Mouse (Mus musculus) heart, postnatal 0 days (tissue): Measurements from ENCODE around the gene Ppp1r37.

Experiments
- CTCF ChIP-seq: IDR thresholded peaks from 2 replicates; pipeline ENCODE4 v1.5.1; 2016; ENCODE audit warnings: antibody characterized with exemption, control low read depth, low read depth
- EP300 ChIP-seq: IDR thresholded peaks from 2 replicates; pipeline ENCODE4 v1.6.1; 2016; ENCODE audit warnings: antibody characterized with exemption, low read depth

GRCm38 (mm10) chr7:19534676-19535075 is 28.2 kb downstream of the Ppp1r37 start:
- TF ChIP-seq CTCF (no peak), EP300 (no peak)
